Mouse (Mus musculus) embryonic facial prominence, embryonic 14.5 days (tissue): ENCODE measurements around the gene Nubp1. TPM values are rescaled to one million over a fixed set of nuclear protein-coding genes. Genes with fewer than 3 reads are reported as not detected.

Source experiments
- ATAC-seq: fragments of 200-750 bp; cut with Nextera tagmentation; 2 replicates; pipeline ENCODE4 v1.8.0; 2017; ENCODE audit warnings: low read depth, moderate number of reproducible peaks, moderate TSS enrichment
- DNase-seq: peaks from one replicate; pipeline ENCODE4 v3.0.0-alpha.2; 2015; ENCODE audit warnings: low spot score
- H3K27ac ChIP-seq: fragments of 300-500 bp; sonication (generic); replicated peaks from 2 replicates; pipeline ENCODE4 v1.5.1; 2014; ENCODE audit warnings: low read depth, mild to moderate bottlenecking, low read length, moderate library complexity
- H3K27me3 ChIP-seq: fragments of 300-500 bp; sonication (generic); replicated peaks from 2 replicates; pipeline ENCODE4 v1.6.1; 2014; ENCODE audit warnings: low read length; ENCODE audit not compliant: control insufficient read depth, insufficient read depth
- H3K36me3 ChIP-seq: fragments of 300-500 bp; sonication (generic); 2 replicates; pipeline ENCODE4 v1.6.1; 2014; ENCODE audit warnings: low read length, mixed read lengths; ENCODE audit not compliant: control insufficient read depth, insufficient read depth
- H3K4me1 ChIP-seq: fragments of 300-500 bp; sonication (generic); 2 replicates; pipeline ENCODE4 v1.6.1; 2014; ENCODE audit warnings: antibody characterized with exemption, low read length; ENCODE audit not compliant: control insufficient read depth, insufficient read depth
- H3K4me2 ChIP-seq: fragments of 300-500 bp; sonication (generic); 2 replicates; pipeline ENCODE4 v1.6.1; 2014; ENCODE audit warnings: low read depth, mild to moderate bottlenecking, low read length, moderate library complexity, mixed read lengths
- H3K4me3 ChIP-seq: fragments of 300-500 bp; sonication (generic); 2 replicates; pipeline ENCODE4 v1.5.1; 2014; ENCODE audit warnings: low read depth, mild to moderate bottlenecking, low read length
- H3K9ac ChIP-seq: fragments of 300-500 bp; sonication (generic); 2 replicates; pipeline ENCODE4 v1.6.1; 2014; ENCODE audit warnings: low read depth, mild to moderate bottlenecking, low read length, moderate library complexity, mixed read lengths
- H3K9me3 ChIP-seq: fragments of 300-500 bp; sonication (generic); 2 replicates; pipeline ENCODE4 v1.6.1; 2016; ENCODE audit warnings: low read length; ENCODE audit not compliant: control insufficient read depth
- WGBS: fragments of 180-500 bp; shearing (Covaris S2); extraction: QIAGEN DNeasy Blood & Tissue Kit; methylation state at CpG from one replicate; pipeline ENCODE4 v1.1.7; 2014; 5-methylcytosine and 5-hydroxymethylcytosine counted together
- polyA plus RNA-seq: library from polyadenylated mRNA; unstranded; fragments of >200 nt; fragmentation: Nextera tagmentation; extraction: Ambion mirVana; gene quantifications from 2 replicates; pipeline ENCODE4 v1.2.1, GENCODE M21; 2014

Gene Nubp1
- polyA plus RNA-seq, 1 experiment from 2014 or later: 49.0 TPM

- no peak overlapping the region for H3K27ac ChIP-seq
Measured at GRCm38 (mm10) chr16:10447781-10448180, 36.0 kb downstream of the Nubp1 start.

GRCm38 (mm10) chr16:10448931-10449330, 37.2 kb downstream of the Nubp1 start:
- Histone ChIP-seq H3K36me3 (no peaks in the 10 kb centered on the region), H3K4me2 (no peak overlapping the region), H3K4me3 (no peak overlapping the region), H3K9ac (no peak overlapping the region), H3K27me3 (no peaks in the 10 kb centered on the region), H3K9me3 (no peaks in the 10 kb centered on the region), H3K4me1 (0 out of 2 replicates have a peak, but pooled peaks cover 5% of the 10 kb centered on the region), H3K27ac (no peak overlapping the region)
- ATAC-seq (no peak), DNase-seq (no peak)
- 84% methylated on average over 9 of the region's 9 CpGs for WGBS

More at GRCm38 (mm10) chr16:10447781-10448180, 36.0 kb downstream of the Nubp1 start:
- Histone ChIP-seq H3K9ac (peak overlapping the region; percentile 67), H3K9me3 (no peaks in the 10 kb centered on the region), H3K27me3 (no peaks in the 10 kb centered on the region), H3K36me3 (no peaks in the 10 kb centered on the region), H3K4me3 (peak overlapping the region; percentile 47), H3K4me2 (peak overlapping the region; percentile 86), H3K4me1 (0 out of 2 replicates have a peak, but pooled peaks cover 5% of the 10 kb centered on the region)
- ATAC-seq (no peak), DNase-seq (no peak)
- WGBS: 52% methylated on average over 2 of the region's 2 CpGs

GRCm38 (mm10) chr16:10451906-10452305, 40.2 kb downstream of the Nubp1 start:
- Histone ChIP-seq H3K9ac (no peak overlapping the region), H3K4me3 (no peak overlapping the region), H3K4me2 (no peak overlapping the region), H3K27ac (no peak overlapping the region), H3K9me3 (no peaks in the 10 kb centered on the region), H3K27me3 (no peaks in the 10 kb centered on the region), H3K4me1 (0 out of 2 replicates have a peak, but pooled peaks cover under 1% of the 10 kb centered on the region), H3K36me3 (no peaks in the 10 kb centered on the region)
- ATAC-seq (no peak), DNase-seq (no peak)
- WGBS: 77% methylated on average over 2 of the region's 2 CpGs

- no peak overlapping the region for H3K4me3 ChIP-seq
- 70% methylated on average over 8 of the region's 8 CpGs for WGBS
- no peaks in the 10 kb centered on the region for H3K27me3 ChIP-seq
- no peaks in the 10 kb centered on the region for H3K36me3 ChIP-seq
- DNase-seq (peak; percentile 64), ATAC-seq (peak; percentile 46; the same call in 1 of the 2 replicates)
- H3K9me3 ChIP-seq: no peaks in the 10 kb centered on the region
- no peak overlapping the region for H3K9ac ChIP-seq
- no peaks in the 10 kb centered on the region for H3K4me1 ChIP-seq
- H3K4me2 ChIP-seq: no peak overlapping the region
- no peak overlapping the region for H3K27ac ChIP-seq
Measured at GRCm38 (mm10) chr16:10452445-10452896, 40.7 kb downstream of the Nubp1 start.

- ATAC-seq: no peak
- WGBS: 74% methylated on average over 6 of the region's 6 CpGs
Measured at GRCm38 (mm10) chr16:10453872-10454582, 42.3 kb downstream of the Nubp1 start.

GRCm38 (mm10) chr16:10454583-10454974, 42.8 kb downstream of the Nubp1 start:
- H3K4me3 ChIP-seq: no peak overlapping the region
- H3K4me1 ChIP-seq: no peaks in the 10 kb centered on the region
- WGBS: 30% methylated on average over 3 of the region's 3 CpGs
- no peak overlapping the region for H3K27ac ChIP-seq
- no peak for ATAC-seq
- H3K4me2 ChIP-seq: no peak overlapping the region
- no peak overlapping the region for H3K9ac ChIP-seq
- DNase-seq: no peak
- H3K36me3 ChIP-seq: no peaks in the 10 kb centered on the region
- no peaks in the 10 kb centered on the region for H3K9me3 ChIP-seq
- no peaks in the 10 kb centered on the region for H3K27me3 ChIP-seq

More at GRCm38 (mm10) chr16:10453872-10454582, 42.3 kb downstream of the Nubp1 start:
- Histone ChIP-seq H3K4me2 (no peak overlapping the region), H3K27me3 (no peaks in the 10 kb centered on the region), H3K9ac (no peak overlapping the region), H3K9me3 (no peaks in the 10 kb centered on the region), H3K27ac (no peak overlapping the region), H3K4me3 (no peak overlapping the region), H3K4me1 (no peaks in the 10 kb centered on the region), H3K36me3 (no peaks in the 10 kb centered on the region)
- no peak for DNase-seq

GRCm38 (mm10) chr16:10460188-10460587, 48.4 kb downstream of the Nubp1 start:
- no peaks in the 10 kb centered on the region for H3K4me1 ChIP-seq
- no peaks in the 10 kb centered on the region for H3K36me3 ChIP-seq
- WGBS: 76% methylated on average over 2 of the region's 2 CpGs
- ATAC-seq (no peak), DNase-seq (no peak)
- H3K9ac ChIP-seq: no peak overlapping the region
- no peaks in the 10 kb centered on the region for H3K9me3 ChIP-seq
- H3K4me2 ChIP-seq: no peak overlapping the region
- no peak overlapping the region for H3K4me3 ChIP-seq
- no peaks in the 10 kb centered on the region for H3K27me3 ChIP-seq
- H3K27ac ChIP-seq: no peak overlapping the region

- H3K9ac ChIP-seq: no peak overlapping the region
- no peaks in the 10 kb centered on the region for H3K9me3 ChIP-seq
- WGBS: 80% methylated on average over 2 of the region's 2 CpGs
- no peak overlapping the region for H3K27ac ChIP-seq
- no peaks in the 10 kb centered on the region for H3K4me1 ChIP-seq
- no peaks in the 10 kb centered on the region for H3K36me3 ChIP-seq
- no peak overlapping the region for H3K4me3 ChIP-seq
- DNase-seq: no peak
- H3K4me2 ChIP-seq: no peak overlapping the region
- no peak for ATAC-seq
- H3K27me3 ChIP-seq: no peaks in the 10 kb centered on the region
Measured at GRCm38 (mm10) chr16:10461178-10461577, 49.4 kb downstream of the Nubp1 start.
